Mouse (Mus musculus): ENCODE measurements around the gene Itpr2. TPM values are rescaled to one million over a fixed set of nuclear protein-coding genes. Genes with fewer than 3 reads are reported as not detected.

Gene Itpr2
- polyA plus RNA-seq, 1 experiment from 2014 or later = 9.0 TPM

DNA sequence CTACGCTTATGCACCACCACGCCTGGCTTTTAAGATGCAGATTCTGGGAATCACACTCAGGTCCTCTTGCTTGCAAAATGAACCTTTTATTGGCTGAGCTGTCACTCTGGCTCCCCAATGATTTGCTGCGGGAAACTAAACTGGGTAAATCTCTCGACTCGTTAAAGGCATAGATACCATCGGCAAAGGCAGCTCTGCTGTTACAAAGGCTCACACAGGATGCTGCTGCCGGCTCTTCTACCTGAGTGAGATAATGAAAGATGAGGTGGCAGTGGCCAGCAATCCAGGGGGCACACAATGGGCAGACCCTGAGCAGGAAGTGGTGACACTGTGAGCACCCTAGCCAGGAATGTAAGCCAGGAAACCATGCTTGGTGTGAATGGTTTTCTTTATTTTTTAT lies 373.0 kb downstream of the Itpr2 start:
- Histone ChIP-seq H3K36me3 (ENCODE audit: control insufficient read depth, insufficient read depth, low read length) (no peaks in the 10 kb centered on the region), H3K4me1 (ENCODE audit: control insufficient read depth, insufficient read depth, low read length) (0 out of 2 replicates have a peak, but pooled peaks cover 2% of the 10 kb centered on the region), H3K4me2 (ENCODE audit: low read length) (no peak overlapping the region), H3K9ac (ENCODE audit: low read depth, low read length) (no peak overlapping the region), H3K27me3 (ENCODE audit: control insufficient read depth, insufficient read depth, low read depth, low read length) (no peaks in the 10 kb centered on the region), H3K27ac (ENCODE audit: low read length) (no peak overlapping the region), H3K4me3 (ENCODE audit: low read depth, low read length) (no peak overlapping the region), H3K9me3 (replicated peaks; ENCODE audit: control insufficient read depth, low read length, poor library complexity, severe bottlenecking) (no peaks in the 10 kb centered on the region)
- no peak for ATAC-seq
- 79% methylated on average over 7 of the region's 7 CpGs for WGBS

GRCm38 (mm10) chr6:146126823-146127681 lies 375.0 kb downstream of the Itpr2 start:
- no peak overlapping the region for H3K4me3 ChIP-seq (ENCODE audit: low read depth, low read length)
- H3K9ac ChIP-seq (ENCODE audit: low read depth, low read length) = no peak overlapping the region
- no peak for ATAC-seq
- H3K27ac ChIP-seq (ENCODE audit: low read length) = no peak overlapping the region
- H3K4me1 ChIP-seq (ENCODE audit: control insufficient read depth, insufficient read depth, low read length) = 0 out of 2 replicates have a peak, but pooled peaks cover 2% of the 10 kb centered on the region
- no peaks in the 10 kb centered on the region for H3K27me3 ChIP-seq (ENCODE audit: control insufficient read depth, insufficient read depth, low read depth, low read length)
- H3K4me2 ChIP-seq (ENCODE audit: low read length) = no peak overlapping the region
- no peaks in the 10 kb centered on the region for H3K9me3 ChIP-seq (replicated peaks; ENCODE audit: control insufficient read depth, low read length, poor library complexity, severe bottlenecking)
- WGBS = 81% methylated on average over 12 of the region's 12 CpGs
- no peaks in the 10 kb centered on the region for H3K36me3 ChIP-seq (ENCODE audit: control insufficient read depth, insufficient read depth, low read length)

DNA sequence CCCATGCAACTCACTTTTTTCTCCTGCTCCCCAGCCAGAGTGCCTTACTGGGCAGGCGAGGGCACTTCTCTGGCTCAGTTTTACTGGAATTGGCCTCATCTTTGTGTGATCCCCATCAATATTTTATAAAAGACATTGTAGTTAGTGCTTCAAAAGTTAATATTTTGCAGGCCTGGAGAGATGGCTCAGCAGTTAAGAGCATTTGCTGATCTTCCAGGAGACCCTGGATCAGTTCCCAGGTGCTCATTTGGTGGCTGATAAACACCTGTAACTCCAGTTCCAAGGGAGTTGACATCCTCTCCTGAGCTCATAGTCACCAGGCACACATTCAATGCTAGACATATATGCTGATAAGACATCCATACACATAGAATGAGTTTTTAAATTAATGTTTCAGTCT lies 376.4 kb downstream of the Itpr2 start:
- Histone ChIP-seq H3K36me3 (ENCODE audit: control insufficient read depth, insufficient read depth, low read length) (no peaks in the 10 kb centered on the region), H3K4me3 (ENCODE audit: low read depth, low read length) (no peak overlapping the region), H3K9me3 (replicated peaks; ENCODE audit: control insufficient read depth, low read length, poor library complexity, severe bottlenecking) (no peaks in the 10 kb centered on the region), H3K4me2 (ENCODE audit: low read length) (no peak overlapping the region), H3K4me1 (ENCODE audit: control insufficient read depth, insufficient read depth, low read length) (0 out of 2 replicates have a peak, but pooled peaks cover 2% of the 10 kb centered on the region), H3K27ac (ENCODE audit: low read length) (no peak overlapping the region), H3K9ac (ENCODE audit: low read depth, low read length) (no peak overlapping the region), H3K27me3 (ENCODE audit: control insufficient read depth, insufficient read depth, low read depth, low read length) (no peaks in the 10 kb centered on the region)
- WGBS = 79% methylated on average over 1 of the region's 1 CpGs
- no peak for ATAC-seq

- no peak overlapping the region for H3K4me2 ChIP-seq (ENCODE audit: low read length)
- 82% methylated on average over 3 of the region's 3 CpGs for WGBS
- H3K36me3 ChIP-seq (ENCODE audit: control insufficient read depth, insufficient read depth, low read length) = no peaks in the 10 kb centered on the region
- H3K27me3 ChIP-seq (ENCODE audit: control insufficient read depth, insufficient read depth, low read depth, low read length) = no peaks in the 10 kb centered on the region
- ATAC-seq = no peak
- H3K27ac ChIP-seq (ENCODE audit: low read length) = no peak overlapping the region
- no peaks in the 10 kb centered on the region for H3K9me3 ChIP-seq (replicated peaks; ENCODE audit: control insufficient read depth, low read length, poor library complexity, severe bottlenecking)
- 0 out of 2 replicates have a peak, but pooled peaks cover 2% of the 10 kb centered on the region for H3K4me1 ChIP-seq (ENCODE audit: control insufficient read depth, insufficient read depth, low read length)
- H3K9ac ChIP-seq (ENCODE audit: low read depth, low read length) = no peak overlapping the region
- no peak overlapping the region for H3K4me3 ChIP-seq (ENCODE audit: low read depth, low read length)
Observed at GRCm38 (mm10) chr6:146124479-146124878, 377.5 kb downstream of the Itpr2 start.

GRCm38 (mm10) chr6:146123656-146124055 lies 378.4 kb downstream of the Itpr2 start:
- ATAC-seq = no peak

GRCm38 (mm10) chr6:146120172-146120571 lies 381.9 kb downstream of the Itpr2 start:
- Histone ChIP-seq H3K36me3 (ENCODE audit: control insufficient read depth, insufficient read depth, low read length) (no peaks in the 10 kb centered on the region), H3K9ac (ENCODE audit: low read depth, low read length) (no peak overlapping the region), H3K9me3 (replicated peaks; ENCODE audit: control insufficient read depth, low read length, poor library complexity, severe bottlenecking) (no peaks in the 10 kb centered on the region), H3K27ac (ENCODE audit: low read length) (no peak overlapping the region), H3K27me3 (ENCODE audit: control insufficient read depth, insufficient read depth, low read depth, low read length) (no peaks in the 10 kb centered on the region), H3K4me1 (ENCODE audit: control insufficient read depth, insufficient read depth, low read length) (0 out of 2 replicates have a peak, but pooled peaks cover under 1% of the 10 kb centered on the region), H3K4me3 (ENCODE audit: low read depth, low read length) (no peak overlapping the region), H3K4me2 (ENCODE audit: low read length) (no peak overlapping the region)
- WGBS = 81% methylated on average over 6 of the region's 6 CpGs
- ATAC-seq = no peak

More at GRCm38 (mm10) chr6:146123656-146124055, 378.4 kb downstream of the Itpr2 start:
- H3K27ac ChIP-seq (ENCODE audit: low read length) = no peak overlapping the region
- H3K36me3 ChIP-seq (ENCODE audit: control insufficient read depth, insufficient read depth, low read length) = no peaks in the 10 kb centered on the region
- H3K4me1 ChIP-seq (ENCODE audit: control insufficient read depth, insufficient read depth, low read length) = 0 out of 2 replicates have a peak, but pooled peaks cover 2% of the 10 kb centered on the region
- 97% methylated on average over 4 of the region's 4 CpGs for WGBS
- no peak overlapping the region for H3K4me3 ChIP-seq (ENCODE audit: low read depth, low read length)
- H3K9ac ChIP-seq (ENCODE audit: low read depth, low read length) = no peak overlapping the region
- H3K4me2 ChIP-seq (ENCODE audit: low read length) = no peak overlapping the region
- H3K9me3 ChIP-seq (replicated peaks; ENCODE audit: control insufficient read depth, low read length, poor library complexity, severe bottlenecking) = no peaks in the 10 kb centered on the region
- H3K27me3 ChIP-seq (ENCODE audit: control insufficient read depth, insufficient read depth, low read depth, low read length) = no peaks in the 10 kb centered on the region

- 5% methylated on average over 12 of the region's 12 CpGs for whole genome bisulfite sequencing
- no peak overlapping the region for H3K27ac ChIP-seq (ENCODE audit: low read length)
Observed at GRCm38 (mm10) chr6:146114731-146115302, 387.2 kb downstream of the Itpr2 start.

GRCm38 (mm10) chr6:146114071-146114470 lies 388.0 kb downstream of the Itpr2 start:
- Histone ChIP-seq H3K27me3 (ENCODE audit: control insufficient read depth, insufficient read depth, low read depth, low read length) (no peaks in the 10 kb centered on the region), H3K36me3 (ENCODE audit: control insufficient read depth, insufficient read depth, low read length) (no peaks in the 10 kb centered on the region), H3K4me1 (ENCODE audit: control insufficient read depth, insufficient read depth, low read length) (peaks cover 16% of the 10 kb centered on the region), H3K4me2 (ENCODE audit: low read length) (no peak overlapping the region), H3K9ac (ENCODE audit: low read depth, low read length) (no peak overlapping the region), H3K9me3 (replicated peaks; ENCODE audit: control insufficient read depth, low read length, poor library complexity, severe bottlenecking) (no peaks in the 10 kb centered on the region), H3K4me3 (ENCODE audit: low read depth, low read length) (no peak overlapping the region), H3K27ac (ENCODE audit: low read length) (no peak overlapping the region)
- WGBS = 77% methylated on average over 3 of the region's 3 CpGs
- ATAC-seq = no peak

More at GRCm38 (mm10) chr6:146114731-146115302, 387.2 kb downstream of the Itpr2 start:
- no peak overlapping the region for H3K4me3 ChIP-seq (ENCODE audit: low read depth, low read length)
- H3K9ac ChIP-seq (ENCODE audit: low read depth, low read length) = peak overlapping the region; percentile 49; the same call in 1 of the 2 replicates
- peak overlapping the region; percentile 39 for H3K4me2 ChIP-seq (ENCODE audit: low read length)
- ATAC-seq = peak; percentile 59; the same call in 1 of the 2 replicates
- no peaks in the 10 kb centered on the region for H3K27me3 ChIP-seq (ENCODE audit: control insufficient read depth, insufficient read depth, low read depth, low read length)
- no peaks in the 10 kb centered on the region for H3K36me3 ChIP-seq (ENCODE audit: control insufficient read depth, insufficient read depth, low read length)
- H3K9me3 ChIP-seq (replicated peaks; ENCODE audit: control insufficient read depth, low read length, poor library complexity, severe bottlenecking) = no peaks in the 10 kb centered on the region
- peaks cover 16% of the 10 kb centered on the region for H3K4me1 ChIP-seq (ENCODE audit: control insufficient read depth, insufficient read depth, low read length)

GRCm38 (mm10) chr6:146113085-146113484 lies 388.9 kb downstream of the Itpr2 start:
- Histone ChIP-seq H3K36me3 (ENCODE audit: control insufficient read depth, insufficient read depth, low read length) (no peaks in the 10 kb centered on the region), H3K4me3 (ENCODE audit: low read depth, low read length) (no peak overlapping the region), H3K9me3 (replicated peaks; ENCODE audit: control insufficient read depth, low read length, poor library complexity, severe bottlenecking) (no peaks in the 10 kb centered on the region), H3K4me2 (ENCODE audit: low read length) (no peak overlapping the region), H3K27ac (ENCODE audit: low read length) (no peak overlapping the region), H3K9ac (ENCODE audit: low read depth, low read length) (no peak overlapping the region), H3K4me1 (ENCODE audit: control insufficient read depth, insufficient read depth, low read length) (peaks cover 18% of the 10 kb centered on the region), H3K27me3 (ENCODE audit: control insufficient read depth, insufficient read depth, low read depth, low read length) (no peaks in the 10 kb centered on the region)
- ATAC-seq = no peak
- WGBS = 86% methylated on average over 4 of the region's 4 CpGs
